Mouse (Mus musculus) MEL (cell line): ENCODE data around the gene Mrap. TPM values are rescaled to one million over a fixed set of nuclear protein-coding genes. Genes with fewer than 3 reads are reported as not detected.

Experiments
- DNase-seq: peaks from one replicate; pipeline ENCODE4 v3.0.0; 2011; ENCODE audit warnings: low read depth, low spot score
- H3K27ac ChIP-seq: 2 replicates; pipeline ENCODE4 v1.5.1; 2012; ENCODE audit warnings: low read depth, mild to moderate bottlenecking, control low read depth, low read length, moderate library complexity; ENCODE audit not compliant: control insufficient read depth
- H3K27me3 ChIP-seq, 2 experiments: fragments of 150-350 bp in 1 of 2; sonication (generic) in 1 of 2; 2 replicates each; pipeline ENCODE4 v1.6.1; 2012; ENCODE audit warnings: low read length in 2 of 2, mild to moderate bottlenecking in 2 of 2, improper control_type of control experiment in 1 of 2, moderate library complexity in 1 of 2; ENCODE audit not compliant: insufficient read depth in 2 of 2, control insufficient read depth in 1 of 2
- H3K36me3 ChIP-seq, 2 experiments: 2 replicates each; pipeline ENCODE4 v1.6.1; 2012 to 2014; ENCODE audit warnings: low read length in 2 of 2, improper control_type of control experiment in 1 of 2, inconsistent platforms in 1 of 2, mild to moderate bottlenecking in 1 of 2; ENCODE audit not compliant: insufficient read depth in 2 of 2, control insufficient read depth in 1 of 2
- H3K4me1 ChIP-seq, 2 experiments: fragments of 150-350 bp in 1 of 2; sonication (generic) in 1 of 2; 2 replicates each; pipeline ENCODE4 v1.6.1; 2012; ENCODE audit warnings: low read length in 2 of 2, improper control_type of control experiment in 1 of 2, mild to moderate bottlenecking in 1 of 2; ENCODE audit not compliant: insufficient read depth in 2 of 2, control insufficient read depth in 1 of 2
- H3K4me3 ChIP-seq, 2 experiments: fragments of 150-350 bp in 1 of 2; sonication (generic) in 1 of 2; 2 replicates each; pipeline ENCODE4 v1.5.1; 2012; ENCODE audit warnings: low read depth in 2 of 2, low read length in 2 of 2, mild to moderate bottlenecking in 2 of 2, moderate library complexity in 2 of 2, control low read depth in 1 of 2, improper control_type of control experiment in 1 of 2; ENCODE audit not compliant: control insufficient read depth in 1 of 2, insufficient read depth in 1 of 2
- H3K79me2 ChIP-seq: 2 replicates; pipeline ENCODE4 v1.6.1; 2012; ENCODE audit warnings: mild to moderate bottlenecking, low read length, moderate library complexity; ENCODE audit not compliant: control insufficient read depth, poor library complexity, insufficient read depth
- H3K9ac ChIP-seq: 2 replicates; pipeline ENCODE4 v1.6.1; 2012; ENCODE audit warnings: low read depth, mild to moderate bottlenecking, control low read depth, low read length, moderate library complexity; ENCODE audit not compliant: control insufficient read depth, poor library complexity, severe bottlenecking
- H3K9me3 ChIP-seq: fragments of 150-350 bp; sonication (generic); replicated peaks from 2 replicates; pipeline ENCODE4 v1.6.1; 2012; ENCODE audit warnings: mild to moderate bottlenecking, low read length, improper control_type of control experiment, moderate library complexity; ENCODE audit not compliant: insufficient read depth
- BHLHE40 ChIP-seq: IDR thresholded peaks from 2 replicates; pipeline ENCODE4 v1.6.1; 2012; ENCODE audit warnings: low read depth, mild to moderate bottlenecking, inconsistent platforms, low read length, improper control_type of control experiment, borderline replicate concordance
- CHD2 ChIP-seq: IDR thresholded peaks from 2 replicates; pipeline ENCODE4 v1.6.1; 2011; ENCODE audit warnings: low read length, improper control_type of control experiment
- CTCF ChIP-seq, 3 experiments: IDR thresholded peaks in 2 of 3; conservative IDR thresholded peaks in 1 of 3; 2 replicates each; pipeline ENCODE4 v1.5.1; 2011 to 2012; ENCODE audit warnings: low read length in 3 of 3, low read depth in 2 of 3, mild to moderate bottlenecking in 2 of 3, improper control_type of control experiment in 1 of 3, inconsistent platforms in 1 of 3, mixed read lengths in 1 of 3, moderate library complexity in 1 of 3; ENCODE audit not compliant: control insufficient read depth in 1 of 3, insufficient read depth in 1 of 3, poor library complexity in 1 of 3, severe bottlenecking in 1 of 3
- EP300 ChIP-seq, 2 experiments: IDR thresholded peaks; 2 replicates each; pipeline ENCODE4 v1.6.1; 2011; ENCODE audit warnings: improper control_type of control experiment in 2 of 2, low read length in 2 of 2, low read depth in 1 of 2, mild to moderate bottlenecking in 1 of 2
- GABPA ChIP-seq: IDR thresholded peaks from 2 replicates; pipeline ENCODE4 v1.6.1; 2012; ENCODE audit warnings: low read depth, mild to moderate bottlenecking, inconsistent platforms, low read length, improper control_type of control experiment, moderate library complexity
- HCFC1 ChIP-seq: IDR thresholded peaks from 2 replicates; pipeline ENCODE4 v1.6.1; 2012; ENCODE audit warnings: low read depth, mild to moderate bottlenecking, inconsistent platforms, low read length, improper control_type of control experiment, moderate library complexity
- JUND ChIP-seq: IDR thresholded peaks from 2 replicates; pipeline ENCODE4 v1.6.1; 2011; ENCODE audit warnings: low read depth, mild to moderate bottlenecking, improper control_type of control experiment, low read length
- KAT2A ChIP-seq: conservative IDR thresholded peaks from 2 replicates; pipeline ENCODE4 v1.6.1; 2012; ENCODE audit warnings: low read depth, low read length, improper control_type of control experiment, inconsistent platforms
- MAX ChIP-seq: IDR thresholded peaks from 2 replicates; pipeline ENCODE4 v1.6.1; 2011; ENCODE audit warnings: low read length, improper control_type of control experiment
- MAZ ChIP-seq: IDR thresholded peaks from 2 replicates; pipeline ENCODE4 v1.6.1; 2012; ENCODE audit warnings: low read depth, mild to moderate bottlenecking, inconsistent platforms, low read length, improper control_type of control experiment
- MYB ChIP-seq: IDR thresholded peaks from 2 replicates; pipeline ENCODE4 v1.6.1; 2011; ENCODE audit warnings: mild to moderate bottlenecking, low read depth, low read length, improper control_type of control experiment
- MYC ChIP-seq: IDR thresholded peaks from 2 replicates; pipeline ENCODE4 v1.6.1; 2011; ENCODE audit warnings: low read depth, mild to moderate bottlenecking, low read length, improper control_type of control experiment, moderate library complexity
- NELFE ChIP-seq: IDR thresholded peaks from 2 replicates; pipeline ENCODE4 v1.6.1; 2011; ENCODE audit warnings: low read depth, low read length, improper control_type of control experiment
- NRF1 ChIP-seq: IDR thresholded peaks from 2 replicates; pipeline ENCODE4 v1.6.1; 2014; ENCODE audit warnings: low read depth, mild to moderate bottlenecking, inconsistent platforms, low read length, improper control_type of control experiment, moderate library complexity; ENCODE audit not compliant: poor library complexity, insufficient read depth, severe bottlenecking
- POLR2A ChIP-seq, 2 experiments: IDR thresholded peaks; 2 replicates each; pipeline ENCODE4 v1.6.1; 2011 to 2012; ENCODE audit warnings: low read length in 2 of 2, mild to moderate bottlenecking in 2 of 2, control low read depth in 1 of 2, improper control_type of control experiment in 1 of 2, low read depth in 1 of 2, moderate library complexity in 1 of 2; ENCODE audit not compliant: control insufficient read depth in 1 of 2, insufficient read depth in 1 of 2, poor library complexity in 1 of 2
- POLR2AphosphoS2 ChIP-seq: IDR thresholded peaks from 2 replicates; pipeline ENCODE4 v1.6.1; 2011; ENCODE audit warnings: low read length, improper control_type of control experiment
- POLR2AphosphoS5 ChIP-seq: IDR thresholded peaks from 2 replicates; pipeline ENCODE4 v1.6.1; 2012; ENCODE audit warnings: low read depth, borderline replicate concordance, mild to moderate bottlenecking, inconsistent platforms, low read length, moderate library complexity, mixed read lengths
- RAD21 ChIP-seq: IDR thresholded peaks from 2 replicates; pipeline ENCODE4 v1.6.1; 2011; ENCODE audit warnings: mild to moderate bottlenecking, low read depth, low read length, improper control_type of control experiment
- SIN3A ChIP-seq: IDR thresholded peaks from 2 replicates; pipeline ENCODE4 v1.6.1; 2012; ENCODE audit warnings: low read length, improper control_type of control experiment, inconsistent platforms
- TCF12 ChIP-seq: IDR thresholded peaks from 2 replicates; pipeline ENCODE4 v1.6.1; 2014; ENCODE audit warnings: low read depth, mild to moderate bottlenecking, inconsistent platforms, low read length, improper control_type of control experiment, moderate library complexity
- UBTF ChIP-seq: IDR thresholded peaks from 2 replicates; pipeline ENCODE4 v1.6.1; 2012; ENCODE audit warnings: low read depth, mild to moderate bottlenecking, inconsistent platforms, low read length, improper control_type of control experiment, moderate library complexity, borderline replicate concordance; ENCODE audit not compliant: insufficient read depth
- ZMIZ1 ChIP-seq: IDR thresholded peaks from 2 replicates; pipeline ENCODE4 v1.6.1; 2012; ENCODE audit warnings: low read depth, mild to moderate bottlenecking, inconsistent platforms, low read length, improper control_type of control experiment, moderate library complexity
- polyA plus RNA-seq, 2 experiments: library from polyadenylated mRNA; stranded (reverse) in 1 of 2; unstranded in 1 of 2; fragments of >175 nt in 1 of 2; fragments of >200 nt in 1 of 2; gene quantifications; 2 replicates each; pipeline versions ENCODE4 v1.2.1 to v1.2.4; 2012; ENCODE audit warnings: low replicate concordance in 2 of 2, low read depth in 1 of 2; ENCODE audit not compliant: insufficient read length in 2 of 2, insufficient read depth in 1 of 2, missing spikeins in 1 of 2
- total RNA-seq: library from RNA; depleted of rRNA; stranded (reverse); fragments of 300-350 nt; gene quantifications from 2 replicates; pipeline ENCODE4 v1.2.3, GENCODE M21; 2012

Gene Mrap
- total and polyA plus RNA-seq, 3 experiments, result 0.92 to 2.2 TPM; not detected in 1

DNA sequence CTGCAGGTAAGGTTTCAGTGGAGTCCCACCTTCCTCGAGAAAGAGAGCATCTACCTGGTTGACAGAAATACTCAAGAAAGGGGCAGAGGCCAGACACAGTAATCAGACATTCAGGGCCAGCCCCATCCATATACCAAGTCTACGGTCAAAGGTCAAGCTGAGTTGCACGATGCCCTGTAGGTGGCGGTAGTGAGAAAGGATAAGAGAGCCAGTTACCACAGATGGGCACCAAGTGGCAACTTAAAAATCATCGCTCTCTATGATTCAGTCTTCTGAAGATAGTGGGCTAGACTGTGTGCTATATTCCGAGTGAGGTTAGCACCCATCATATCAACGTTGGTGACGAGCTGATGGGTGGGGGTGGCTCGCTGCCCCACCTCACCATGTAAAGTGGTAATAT is 43.3 kb upstream of the Mrap start (continued):
- TF ChIP-seq POLR2A (IDR thresholded peaks at IDR 0.05; ENCODE audit: control insufficient read depth in 1 of 2, insufficient read depth in 1 of 2, low read depth in 1 of 2, low read length in 2 of 2, poor library complexity in 1 of 2) (no peak), CTCF (IDR thresholded peaks at IDR 0.05 in 2 of 3, conservative IDR thresholded peaks at IDR 0.05 in 1 of 3; ENCODE audit: control insufficient read depth in 1 of 3, insufficient read depth in 1 of 3, low read depth in 2 of 3, low read length in 3 of 3, poor library complexity in 1 of 3, severe bottlenecking in 1 of 3) (peak; percentile 64 to 71 (median 71)), MYB (no peak)

- H3K27me3 ChIP-seq, result no peaks in the 10 kb centered on the region
- H3K9ac ChIP-seq, result no peak overlapping the region
- no peaks in the 10 kb centered on the region for H3K79me2 ChIP-seq
- no peak for DNase-seq
- H3K36me3 ChIP-seq, result no peaks in the 10 kb centered on the region
- no peak overlapping the region for H3K27ac ChIP-seq
- no peak overlapping the region for H3K4me3 ChIP-seq
- TF ChIP-seq KAT2A, result no peak
- TF ChIP-seq ZMIZ1, result no peak
- TF ChIP-seq MYC, result no peak
- no peak for TF ChIP-seq MAZ
- TF ChIP-seq POLR2A (IDR thresholded peaks at IDR 0.05; ENCODE audit: control insufficient read depth in 1 of 2, insufficient read depth in 1 of 2, low read depth in 1 of 2, low read length in 2 of 2, poor library complexity in 1 of 2), result no peak
- no peaks in the 10 kb centered on the region for H3K4me1 ChIP-seq
- no peaks in the 10 kb centered on the region for H3K9me3 ChIP-seq
Measured at GRCm38 (mm10) chr16:90695121-90695520, 42.9 kb upstream of the Mrap start.

DNA sequence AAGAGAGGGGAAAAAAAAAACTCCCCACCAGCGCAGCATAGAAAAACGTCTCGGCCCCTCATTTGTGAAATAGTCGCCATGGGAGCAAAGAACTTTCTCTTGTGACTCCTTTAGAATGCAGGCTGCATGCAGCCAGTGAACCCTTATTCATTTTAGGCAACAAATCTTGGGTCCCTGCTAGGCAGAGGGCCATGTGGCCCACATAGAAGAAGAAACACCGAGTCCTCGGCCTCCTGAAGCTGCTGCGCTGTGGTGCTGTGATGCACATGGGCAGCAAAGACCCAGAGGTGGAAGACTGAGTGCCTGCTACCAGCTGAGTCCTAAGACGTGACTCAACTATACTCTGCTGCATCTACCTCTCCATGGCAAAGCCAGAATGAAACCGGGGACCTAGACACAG is 41.7 kb upstream of the Mrap start:
- H3K27ac ChIP-seq, result no peak overlapping the region
- H3K4me1 ChIP-seq, result no peaks in the 10 kb centered on the region
- no peaks in the 10 kb centered on the region for H3K27me3 ChIP-seq
- no peak overlapping the region for H3K9ac ChIP-seq
- no peak for DNase-seq
- TF ChIP-seq TCF12 (no peak), HCFC1 (no peak), EP300 (IDR thresholded peaks at IDR 0.05; ENCODE audit: low read depth in 1 of 2, low read length in 2 of 2) (no peak), MAZ (no peak), POLR2AphosphoS2 (no peak), CHD2 (no peak), GABPA (no peak), RAD21 (no peak), POLR2AphosphoS5 (no peak), UBTF (no peak), KAT2A (no peak), JUND (no peak), SIN3A (no peak), BHLHE40 (no peak), MAX (no peak), NRF1 (no peak), NELFE (no peak)
- H3K9me3 ChIP-seq, result no peaks in the 10 kb centered on the region
- H3K36me3 ChIP-seq, result no peaks in the 10 kb centered on the region
- H3K79me2 ChIP-seq, result no peaks in the 10 kb centered on the region
- no peak overlapping the region for H3K4me3 ChIP-seq
